Comparison of ENCODE assay signal across 8 mouse cellular contexts in genomic region chr1:92640393-92640792, GRCm38 (mm10). TPM values are rescaled to one million over a fixed set of nuclear protein-coding genes. Genes with fewer than 3 reads are reported as not detected.
DNase-seq lines count a peak whose midpoint lies in the region; ATAC-seq lines count a peak whose summit lies in the region.

No protein-coding gene starts in this region.

- peaks cover 10% of the 10 kb centered on the region; the same call in 1 of the 2 replicates for H3K4me1 ChIP-seq in liver, embryonic 11.5 days (replicated peaks; ENCODE audit: control insufficient read depth, insufficient read depth, low read length)
- H3K4me1 ChIP-seq in embryonic facial prominence, embryonic 12.5 days, result peaks cover 15% of the 10 kb centered on the region
- peaks cover 21% of the 10 kb centered on the region for H3K4me1 ChIP-seq in limb, embryonic 13.5 days
- H3K4me1 ChIP-seq in stomach, embryonic 16.5 days (ENCODE audit: control insufficient read depth, insufficient read depth, low read length), result peaks cover 13% of the 10 kb centered on the region

- peak overlapping the region; percentile 74 for H3K4me3 ChIP-seq in liver, embryonic 11.5 days (ENCODE audit: low read depth, low read length)
- H3K4me3 ChIP-seq in embryonic facial prominence, embryonic 12.5 days, result peak overlapping the region; percentile 94; the same call in 1 of the 2 replicates
- peak overlapping the region; percentile 92 for H3K4me3 ChIP-seq in limb, embryonic 13.5 days
- peak overlapping the region; percentile 76; the same call in 1 of the 2 replicates for H3K4me3 ChIP-seq in stomach, embryonic 16.5 days (replicated peaks; ENCODE audit: low read length)

- H3K27me3 ChIP-seq in liver, embryonic 11.5 days (replicated peaks; ENCODE audit: control insufficient read depth, insufficient read depth, low read length), result no peaks in the 10 kb centered on the region
- H3K27me3 ChIP-seq in embryonic facial prominence, embryonic 12.5 days, result no peaks in the 10 kb centered on the region
- no peaks in the 10 kb centered on the region for H3K27me3 ChIP-seq in limb, embryonic 13.5 days
- H3K27me3 ChIP-seq in stomach, embryonic 16.5 days (ENCODE audit: control insufficient read depth, insufficient read depth, low read length), result no peaks in the 10 kb centered on the region

- no peak for DNase-seq in liver, embryonic 11.5 days (ENCODE audit: low spot score)
- DNase-seq in liver, result no peak
- no peak for DNase-seq in left cerebral cortex, adult 18-20 months (ENCODE audit: low spot score in 2 of 2)
- DNase-seq in gastrocnemius, postnatal 14 days, result no peak
- no peak for DNase-seq in urinary bladder, postnatal 14 days (ENCODE audit: low spot score)

- H3K27ac ChIP-seq in liver, embryonic 11.5 days (ENCODE audit: low read depth, low read length), result no peak overlapping the region
- no peak overlapping the region for H3K27ac ChIP-seq in embryonic facial prominence, embryonic 12.5 days
- no peak overlapping the region for H3K27ac ChIP-seq in limb, embryonic 13.5 days
- no peak overlapping the region for H3K27ac ChIP-seq in stomach, embryonic 16.5 days (ENCODE audit: low read length)

- peak overlapping the region; percentile 93 for H3K4me2 ChIP-seq in liver, embryonic 11.5 days
- H3K4me2 ChIP-seq in embryonic facial prominence, embryonic 12.5 days (replicated peaks), result peak overlapping the region; percentile 95
- peak overlapping the region; percentile 98 for H3K4me2 ChIP-seq in limb, embryonic 13.5 days (replicated peaks)
- H3K4me2 ChIP-seq in stomach, embryonic 16.5 days (ENCODE audit: low read depth, low read length), result peak overlapping the region; percentile 95

- no peak for ATAC-seq in liver, embryonic 11.5 days (replicated peaks; ENCODE audit: low FRiP score)
- no peak for ATAC-seq in embryonic facial prominence, embryonic 12.5 days (ENCODE audit: insufficient number of reproducible peaks, insufficient read depth, low FRiP score, low TSS enrichment)
- ATAC-seq in limb, embryonic 13.5 days (ENCODE audit: low FRiP score, low read depth), result no peak
- ATAC-seq in stomach, embryonic 16.5 days (ENCODE audit: insufficient read depth, low FRiP score), result no peak

- H3K36me3 ChIP-seq in liver, embryonic 11.5 days (ENCODE audit: control insufficient read depth, insufficient read depth, low read length), result peaks cover 6% of the 10 kb centered on the region; the same call in 1 of the 2 replicates
- H3K36me3 ChIP-seq in embryonic facial prominence, embryonic 12.5 days, result peaks cover 35% of the 10 kb centered on the region
- H3K36me3 ChIP-seq in limb, embryonic 13.5 days, result peaks cover 35% of the 10 kb centered on the region
- no peaks in the 10 kb centered on the region; the same call in 1 of the 2 replicates for H3K36me3 ChIP-seq in stomach, embryonic 16.5 days (ENCODE audit: control insufficient read depth, insufficient read depth, low read length)

- H3K9me3 ChIP-seq in liver, embryonic 11.5 days (ENCODE audit: control insufficient read depth, low read length), result no peaks in the 10 kb centered on the region
- H3K9me3 ChIP-seq in embryonic facial prominence, embryonic 12.5 days, result no peaks in the 10 kb centered on the region
- no peaks in the 10 kb centered on the region for H3K9me3 ChIP-seq in limb, embryonic 13.5 days
- no peaks in the 10 kb centered on the region for H3K9me3 ChIP-seq in stomach, embryonic 16.5 days (replicated peaks; ENCODE audit: control insufficient read depth, low read length)

- intact Hi-C loops in gastrocnemius, postnatal 14 days (cut with DNase I; ENCODE audit: low total_unique reads), result loop anchor here (5.0 kb wide), 1 partner anchor 187 kb away; no protein-coding TSS in a partner anchor

- peak overlapping the region; percentile 69 for H3K9ac ChIP-seq in liver, embryonic 11.5 days (ENCODE audit: low read depth, low read length)
- peak overlapping the region; percentile 94 for H3K9ac ChIP-seq in embryonic facial prominence, embryonic 12.5 days
- peak overlapping the region; percentile 96 for H3K9ac ChIP-seq in limb, embryonic 13.5 days
- peak overlapping the region; percentile 94 for H3K9ac ChIP-seq in stomach, embryonic 16.5 days (ENCODE audit: low read length)

- WGBS in liver, embryonic 11.5 days, result 58% methylated on average over 6 of the region's 6 CpGs
- WGBS in embryonic facial prominence, embryonic 12.5 days, result 83% methylated on average over 6 of the region's 6 CpGs
- WGBS in limb, embryonic 13.5 days, result 90% methylated on average over 6 of the region's 6 CpGs
- 84% methylated on average over 6 of the region's 6 CpGs for WGBS in stomach, embryonic 16.5 days

RNA-seq across cellular contexts. Expression of gene Cops9, which starts 1.4 kb away (rescaled TPM):
- polyA plus RNA-seq in liver, embryonic 11.5 days (2014; fragmentation: Nextera tagmentation; extraction: Ambion mirVana), result 320 and 354 TPM in 2 replicates
- 340 and 378 TPM in 2 replicates for polyA plus RNA-seq in embryonic facial prominence, embryonic 12.5 days (2016; fragmentation: Nextera tagmentation; extraction: Ambion mirVana)
- polyA plus RNA-seq in limb, embryonic 13.5 days (2015; fragmentation: Nextera tagmentation; extraction: Ambion mirVana), result 386 and 414 TPM in 2 replicates
- 335 and 376 TPM in 2 replicates for polyA plus RNA-seq in stomach, embryonic 16.5 days (2015; fragmentation: Nextera tagmentation; extraction: Ambion mirVana)
- total RNA-seq in left cerebral cortex, adult 18-20 months (2021), result 100 to 1,000 TPM; 214 to 225 TPM
- 100 to 1,000 TPM; 213 to 227 TPM for total RNA-seq in gastrocnemius, postnatal 14 days (2021)

RNA-seq across cellular contexts. Expression of gene Otos, which starts 8.2 kb away (rescaled TPM):
- polyA plus RNA-seq in liver, embryonic 11.5 days (2014; fragmentation: Nextera tagmentation; extraction: Ambion mirVana), result not detected in 2 replicates
- 0.17 TPM in 1 of 2 replicates, not detected in the other for polyA plus RNA-seq in embryonic facial prominence, embryonic 12.5 days (2016; fragmentation: Nextera tagmentation; extraction: Ambion mirVana)
- polyA plus RNA-seq in limb, embryonic 13.5 days (2015; fragmentation: Nextera tagmentation; extraction: Ambion mirVana), result not detected in 2 replicates
- 0.19 TPM in 1 of 2 replicates, not detected in the other for polyA plus RNA-seq in stomach, embryonic 16.5 days (2015; fragmentation: Nextera tagmentation; extraction: Ambion mirVana)
- not detected for total RNA-seq in left cerebral cortex, adult 18-20 months (2021)
- total RNA-seq in gastrocnemius, postnatal 14 days (2021), result under 1 TPM; 0.33 to 0.64 TPM

RNA-seq across cellular contexts. Expression of gene Olfr12, which starts 22.8 kb away (rescaled TPM):
- not detected in 2 replicates for polyA plus RNA-seq in liver, embryonic 11.5 days (2014; fragmentation: Nextera tagmentation; extraction: Ambion mirVana)
- polyA plus RNA-seq in embryonic facial prominence, embryonic 12.5 days (2016; fragmentation: Nextera tagmentation; extraction: Ambion mirVana), result 0.13 TPM in 1 of 2 replicates, not detected in the other
- not detected in 2 replicates for polyA plus RNA-seq in limb, embryonic 13.5 days (2015; fragmentation: Nextera tagmentation; extraction: Ambion mirVana)
- polyA plus RNA-seq in stomach, embryonic 16.5 days (2015; fragmentation: Nextera tagmentation; extraction: Ambion mirVana), result not detected in 2 replicates
- not detected for total RNA-seq in left cerebral cortex, adult 18-20 months (2021)
- not detected for total RNA-seq in gastrocnemius, postnatal 14 days (2021)

RNA-seq across cellular contexts. Expression of gene Olfr1410, which starts 34.8 kb away (rescaled TPM):
- not detected in 2 replicates for polyA plus RNA-seq in liver, embryonic 11.5 days (2014; fragmentation: Nextera tagmentation; extraction: Ambion mirVana)
- not detected in 2 replicates for polyA plus RNA-seq in embryonic facial prominence, embryonic 12.5 days (2016; fragmentation: Nextera tagmentation; extraction: Ambion mirVana)
- not detected in 2 replicates for polyA plus RNA-seq in limb, embryonic 13.5 days (2015; fragmentation: Nextera tagmentation; extraction: Ambion mirVana)
- polyA plus RNA-seq in stomach, embryonic 16.5 days (2015; fragmentation: Nextera tagmentation; extraction: Ambion mirVana), result not detected in 2 replicates
- total RNA-seq in left cerebral cortex, adult 18-20 months (2021), result not detected
- not detected for total RNA-seq in gastrocnemius, postnatal 14 days (2021)

RNA-seq across cellular contexts. Expression of gene Olfr1411, which starts 46.2 kb away (rescaled TPM):
- polyA plus RNA-seq in liver, embryonic 11.5 days (2014; fragmentation: Nextera tagmentation; extraction: Ambion mirVana), result not detected in 2 replicates
- not detected in 2 replicates for polyA plus RNA-seq in embryonic facial prominence, embryonic 12.5 days (2016; fragmentation: Nextera tagmentation; extraction: Ambion mirVana)
- polyA plus RNA-seq in limb, embryonic 13.5 days (2015; fragmentation: Nextera tagmentation; extraction: Ambion mirVana), result not detected in 2 replicates
- not detected in 2 replicates for polyA plus RNA-seq in stomach, embryonic 16.5 days (2015; fragmentation: Nextera tagmentation; extraction: Ambion mirVana)
- not detected for total RNA-seq in left cerebral cortex, adult 18-20 months (2021)
- total RNA-seq in gastrocnemius, postnatal 14 days (2021), result not detected
